Mouse (Mus musculus): ENCODE data around the gene Gm10697.
"Not testable (repeated sequence)": the region's sequence is repeated elsewhere in the genome, so short reads cannot be mapped to it uniquely, and the experiment has no call there.

Gene Gm10697

GRCm38 (mm10) chr3:94072544-94072943 is at the start of gene Gm10697:
Gene Gm10697 (minus strand): TSS chr3:94072644.
- not testable (repeated sequence) for DNase-seq (ENCODE audit: inconsistent age in 2 of 2, low spot score in 1 of 2)

GRCm38 (mm10) chr3:94115071-94115470 is 42.6 kb upstream of the Gm10697 start:
- not testable (repeated sequence) for DNase-seq (ENCODE audit: inconsistent age in 2 of 2, low spot score in 1 of 2)

- DNase-seq (ENCODE audit: inconsistent age in 2 of 2, low spot score in 1 of 2): not testable (repeated sequence)
These were observed 17.7 kb downstream of the Gm10697 start, which contains the start of gene Gm9125 for GRCm38 (mm10) chr3:94054785-94055184. Gene Gm9125 (minus strand): TSS chr3:94054885.

- DNase-seq (ENCODE audit: inconsistent age in 2 of 2, low spot score in 1 of 2): not testable (repeated sequence)
These were observed 22.8 kb downstream of the Gm10697 start for GRCm38 (mm10) chr3:94049566-94050121.

- not testable (repeated sequence) for DNase-seq (ENCODE audit: inconsistent age in 2 of 2, low spot score in 1 of 2)
These were observed 34.2 kb downstream of the Gm10697 start for GRCm38 (mm10) chr3:94038241-94038640.

- DNase-seq (ENCODE audit: inconsistent age in 2 of 2, low spot score in 1 of 2): not testable (repeated sequence)
These were observed 38.0 kb downstream of the Gm10697 start for GRCm38 (mm10) chr3:94034400-94034799.
